Mouse (Mus musculus) stomach, postnatal 0 days (tissue): Measurements from ENCODE around the gene Sertad1.

Experiments used
- CTCF ChIP-seq: IDR thresholded peaks from 2 replicates; pipeline ENCODE4 v1.5.1; 2016; ENCODE audit warnings: antibody characterized with exemption, low read depth, mild to moderate bottlenecking, moderate library complexity
- EP300 ChIP-seq: optimal IDR thresholded peaks from 2 replicates; pipeline ENCODE3; 2016; ENCODE audit warnings: antibody characterized with exemption

GRCm38 (mm10) chr7:27459640-27460039 lies 27.1 kb upstream of the Sertad1 start:
- TF ChIP-seq EP300, result no peak
- TF ChIP-seq CTCF, result no peak
